Mouse (Mus musculus) cerebellum, adult 11-12 months (tissue): Measurements from ENCODE around the gene Inafm2.
A peak's percentile ranks its signal among the peaks of the same experiment; 100 is the strongest.

Experiments used
- DNase-seq: peaks from one replicate; pipeline ENCODE4 v3.0.0; 2022

The Inafm2 gene

DNA sequence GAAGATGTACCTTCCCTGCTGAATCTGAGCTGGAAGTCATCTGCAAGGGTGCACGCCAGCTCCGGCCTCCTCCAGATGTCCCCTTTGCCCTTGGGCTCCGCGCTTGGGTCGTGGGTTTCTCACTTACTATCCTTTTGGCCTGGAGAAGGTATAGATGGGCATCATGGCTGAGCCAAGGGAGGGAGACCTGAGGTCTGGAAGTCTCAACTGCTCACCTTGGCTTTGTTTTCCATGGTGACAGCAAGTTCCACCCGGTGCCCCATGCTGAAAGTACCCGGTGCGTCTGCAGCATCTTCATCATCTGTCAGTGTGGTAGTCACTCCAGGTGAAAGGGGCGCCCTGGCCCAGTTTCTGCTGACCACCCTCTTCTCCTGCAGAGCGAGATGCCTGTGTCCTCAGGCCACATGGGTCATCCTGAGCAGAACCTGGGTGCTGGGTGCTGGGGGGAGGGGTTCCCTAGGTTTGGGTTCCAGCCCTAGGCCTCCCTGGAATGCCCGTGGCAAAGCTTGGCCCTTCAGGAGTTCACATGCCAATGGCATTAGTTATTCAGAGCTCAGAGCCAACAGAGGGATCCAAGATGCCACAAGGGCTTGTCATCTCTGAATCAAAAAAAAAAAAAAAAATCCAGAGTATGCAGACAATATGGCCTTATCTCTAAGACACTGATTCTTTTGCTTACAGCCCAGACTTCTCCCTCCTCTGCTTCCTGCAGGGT lies 14.9 kb downstream of the Inafm2 start:
- peak; percentile 48 for DNase-seq

DNA sequence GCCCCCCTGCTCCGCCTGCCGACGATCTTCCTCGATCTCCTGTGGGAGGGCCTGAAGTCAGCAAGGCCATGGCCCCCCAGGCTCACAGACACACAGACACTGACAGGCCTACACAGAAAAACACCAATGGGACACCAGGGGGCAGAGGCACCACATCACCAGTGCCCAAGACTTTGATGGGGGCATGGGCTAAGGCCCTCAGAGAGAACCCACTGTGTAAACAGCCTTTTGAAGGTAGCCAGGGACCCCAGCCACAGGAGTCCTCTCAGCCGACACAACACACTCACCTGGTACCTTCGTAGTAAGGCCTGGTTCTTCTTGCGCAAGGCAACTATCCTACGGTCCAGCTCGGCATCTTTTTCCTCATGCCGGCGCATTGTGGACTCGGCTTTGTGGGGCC lies 15.8 kb downstream of the Inafm2 start:
- no peak for DNase-seq

- peak; percentile 92 for DNase-seq
Measured at GRCm38 (mm10) chr2:118761906-118762783, 16.6 kb downstream of the Inafm2 start, which contains the start of gene Ccdc9b. Gene Ccdc9b, minus strand, starts transcription at chr2:118762661.

DNA sequence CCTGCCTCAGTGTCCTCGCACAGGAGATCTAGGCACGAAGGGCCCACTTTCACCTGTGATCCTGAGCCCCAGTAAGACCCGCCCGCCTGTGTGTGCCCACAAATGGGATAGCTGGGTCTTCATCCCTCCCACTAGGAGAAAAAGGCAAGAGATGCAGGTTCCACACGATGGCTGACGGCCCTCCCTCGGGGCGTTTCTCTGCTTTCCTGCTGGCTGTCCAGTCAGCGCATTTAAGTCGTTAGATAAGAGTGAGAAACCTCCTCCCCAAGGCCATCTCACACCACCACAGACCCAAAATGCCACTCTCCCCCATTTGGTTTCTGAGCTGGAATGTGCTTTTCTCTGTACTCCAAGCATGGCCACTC lies 17.2 kb downstream of the Inafm2 start:
- DNase-seq = no peak

DNA sequence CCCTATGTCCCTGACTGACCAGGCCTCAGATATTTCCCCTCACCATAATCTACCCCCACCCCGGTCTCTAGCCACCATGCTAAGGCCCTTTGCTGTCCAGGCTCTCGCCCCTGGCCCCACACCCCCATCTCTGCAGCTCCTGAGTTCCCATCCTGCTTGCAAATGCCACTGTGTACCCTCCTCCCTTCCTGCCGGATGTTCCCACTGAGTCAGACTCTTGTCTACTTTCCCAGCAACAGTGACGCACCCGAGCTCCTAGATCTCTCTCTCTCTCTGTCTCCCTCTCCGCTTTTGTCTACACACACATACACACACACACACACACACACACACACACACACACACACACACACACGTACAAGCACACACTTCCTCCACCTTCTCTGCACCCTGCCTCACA lies 17.9 kb downstream of the Inafm2 start:
- no peak for DNase-seq

GRCm38 (mm10) chr2:118764094-118764831 lies 18.7 kb downstream of the Inafm2 start:
- peak; percentile 69 for DNase-seq

DNA sequence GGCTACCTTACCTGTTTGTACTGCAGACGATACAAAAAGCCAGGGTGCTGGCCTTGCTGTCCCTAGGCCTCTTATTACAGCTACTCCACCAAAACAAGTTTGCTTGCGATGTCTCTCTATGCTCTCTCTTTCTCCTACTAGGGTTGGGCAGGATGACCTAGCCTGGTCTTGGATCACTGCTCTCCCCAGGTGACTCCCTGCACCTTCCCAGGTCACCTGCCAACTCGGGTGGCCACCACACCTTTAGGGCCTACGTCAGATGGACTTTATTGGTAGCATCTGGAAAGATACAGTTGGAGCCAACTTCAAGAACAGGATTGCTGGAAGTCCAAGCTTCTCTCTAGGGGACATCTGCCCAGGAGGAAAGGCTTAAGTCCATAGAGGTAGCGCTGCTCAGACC lies 19.3 kb downstream of the Inafm2 start:
- DNase-seq = peak; percentile 59

DNA sequence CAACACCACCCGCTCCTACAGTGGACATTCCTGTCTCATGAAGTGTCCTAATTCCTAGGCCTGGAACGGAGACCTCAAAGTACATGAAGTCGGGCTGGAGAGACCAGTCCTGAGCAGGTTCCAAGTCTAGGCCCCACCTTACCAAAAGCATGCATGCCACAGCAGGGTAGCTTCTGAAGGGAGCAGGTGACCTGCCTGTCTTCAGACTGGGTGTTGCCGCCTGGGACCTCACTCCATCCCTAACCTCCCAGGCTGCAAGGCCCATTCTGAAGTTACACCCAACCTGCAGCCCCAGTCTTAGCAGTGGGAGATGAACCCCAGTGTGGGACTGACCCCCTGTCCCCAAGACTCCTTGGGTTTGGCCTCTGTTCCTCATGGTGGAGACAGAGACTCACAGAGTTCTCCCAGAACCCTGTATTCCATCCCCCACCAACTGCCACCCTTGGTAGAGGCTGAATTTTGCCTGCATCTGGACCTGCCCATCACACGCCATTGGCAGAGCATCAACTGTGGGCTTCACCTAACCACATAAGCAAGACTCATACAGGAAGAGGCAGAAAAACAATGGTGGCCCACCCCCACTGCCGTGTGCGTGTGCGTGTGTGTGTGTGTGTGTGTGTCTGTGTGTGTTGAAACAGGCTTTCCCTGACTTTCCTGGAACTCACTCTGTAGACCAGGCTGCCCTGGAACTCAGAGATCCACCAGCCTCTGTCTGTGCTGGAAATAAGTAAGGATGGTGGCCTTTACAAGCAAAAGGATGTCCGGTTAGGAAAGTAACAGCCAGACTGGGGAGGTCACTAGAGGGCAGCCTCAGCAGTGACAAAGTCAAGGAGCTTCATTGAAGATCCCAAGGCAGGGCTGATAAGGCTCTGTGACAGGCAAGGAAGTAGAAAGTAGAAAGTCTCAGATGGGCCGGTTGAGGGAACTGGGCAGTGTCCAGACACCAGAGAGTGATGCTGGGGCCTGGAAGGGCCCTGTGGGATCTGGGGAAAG lies 20.8 kb downstream of the Inafm2 start:
- DNase-seq = no peak

DNA sequence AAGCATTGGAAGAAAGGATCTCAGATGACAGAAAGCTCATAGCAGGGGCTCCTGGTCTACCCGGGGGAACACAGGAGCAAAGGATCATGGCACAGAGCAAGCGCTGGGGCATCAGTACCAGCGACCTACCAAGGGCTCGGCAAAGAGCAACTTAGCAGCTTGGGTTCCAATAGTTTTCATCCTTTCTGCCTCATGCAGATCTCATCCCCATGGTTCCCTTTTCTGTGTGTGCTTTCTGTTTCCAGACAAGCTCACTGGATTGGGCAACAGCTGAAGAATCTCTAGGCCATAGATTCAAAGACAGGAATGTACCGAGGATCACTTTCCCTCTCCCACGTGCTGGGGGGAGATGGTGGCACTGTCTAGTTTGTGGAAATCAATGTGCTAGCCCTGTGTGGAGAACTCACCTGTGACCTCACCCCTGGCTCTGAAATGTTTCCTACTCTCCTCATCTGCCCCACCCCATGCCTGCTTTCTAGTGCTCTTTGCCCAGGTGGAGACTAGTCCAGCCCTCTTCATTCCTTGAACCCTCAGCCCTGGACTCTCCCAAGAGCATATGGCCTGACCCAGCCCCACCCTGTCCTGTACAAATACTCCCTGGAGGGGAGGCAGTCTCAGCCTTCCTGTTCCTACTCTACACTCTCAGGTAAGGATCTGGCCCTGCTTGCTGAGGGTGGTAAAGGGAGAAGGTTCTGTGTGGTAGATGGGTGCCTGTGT lies 26.8 kb downstream of the Inafm2 start, which contains the start of gene Phgr1:
Gene Phgr1, plus strand, starts transcription at position 612 of the 717 bp plus-strand sequence.
- no peak for DNase-seq

- no peak for DNase-seq
Measured at GRCm38 (mm10) chr2:118774536-118774935, 29.0 kb downstream of the Inafm2 start.

GRCm38 (mm10) chr2:118775396-118775795 lies 29.8 kb downstream of the Inafm2 start:
- DNase-seq = peak; percentile 71

DNA sequence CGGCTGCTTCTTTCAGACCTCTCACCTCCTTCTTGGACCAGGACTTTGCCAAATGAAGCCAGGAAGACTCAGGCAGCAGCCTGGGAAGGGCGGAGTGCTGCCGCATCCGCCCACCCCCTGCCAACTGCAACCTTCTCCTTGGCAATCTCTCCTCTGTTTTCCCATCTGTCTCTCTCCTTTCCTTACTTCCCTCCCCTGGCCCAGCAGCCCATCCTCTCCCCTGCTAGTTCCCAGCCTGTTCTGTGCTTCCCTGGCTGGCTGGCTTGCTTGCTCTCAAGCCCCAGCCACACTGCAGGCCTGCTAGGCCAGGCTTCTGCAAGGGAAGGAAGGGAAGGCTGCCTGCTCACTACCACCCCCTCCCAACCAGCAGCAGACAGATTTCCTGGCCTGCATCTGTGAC lies 30.3 kb downstream of the Inafm2 start:
- DNase-seq = peak; percentile 89

GRCm38 (mm10) chr2:118776295-118776694 lies 30.7 kb downstream of the Inafm2 start:
- DNase-seq = peak; percentile 63

DNA sequence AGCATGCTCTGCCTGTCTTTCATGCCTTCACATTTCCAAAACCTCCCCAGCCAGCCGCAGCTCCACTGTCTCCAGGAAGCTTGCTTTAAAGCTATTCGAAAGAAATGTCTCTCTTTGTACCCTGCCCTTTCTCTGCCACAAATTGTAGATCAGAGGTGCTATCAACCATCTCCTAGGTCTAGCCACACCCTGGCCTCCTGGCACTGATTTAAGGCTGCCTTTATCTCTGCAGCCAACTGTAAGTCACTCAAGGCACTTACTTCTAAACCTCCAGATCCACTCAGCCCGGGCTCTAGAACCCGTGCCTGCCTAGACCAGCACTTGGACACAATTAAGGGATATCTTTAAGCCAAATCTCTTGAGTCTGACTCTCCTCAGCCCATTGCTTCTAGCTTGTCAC lies 32.9 kb downstream of the Inafm2 start:
- DNase-seq = peak; percentile 42

DNA sequence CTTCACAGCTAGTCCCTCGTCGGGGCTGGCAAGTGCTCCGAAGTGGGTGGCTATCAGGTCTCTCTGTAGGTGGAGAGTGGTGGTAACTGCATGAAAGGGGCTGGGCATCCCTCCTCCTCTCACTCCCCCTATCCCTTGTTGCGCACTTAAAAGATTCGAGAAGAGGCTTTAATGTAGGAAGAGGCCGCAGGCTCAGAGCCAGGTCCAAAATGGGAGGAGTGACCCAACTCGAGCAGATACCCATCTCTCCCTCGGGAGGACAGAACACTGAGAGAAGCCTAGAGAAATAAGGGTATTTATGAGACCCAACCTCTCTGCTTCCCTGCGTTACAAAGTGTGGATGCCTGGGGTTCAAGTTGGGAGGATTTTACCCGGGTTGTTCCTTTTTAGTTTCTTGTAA lies 33.5 kb downstream of the Inafm2 start:
- peak; percentile 68 for DNase-seq

DNA sequence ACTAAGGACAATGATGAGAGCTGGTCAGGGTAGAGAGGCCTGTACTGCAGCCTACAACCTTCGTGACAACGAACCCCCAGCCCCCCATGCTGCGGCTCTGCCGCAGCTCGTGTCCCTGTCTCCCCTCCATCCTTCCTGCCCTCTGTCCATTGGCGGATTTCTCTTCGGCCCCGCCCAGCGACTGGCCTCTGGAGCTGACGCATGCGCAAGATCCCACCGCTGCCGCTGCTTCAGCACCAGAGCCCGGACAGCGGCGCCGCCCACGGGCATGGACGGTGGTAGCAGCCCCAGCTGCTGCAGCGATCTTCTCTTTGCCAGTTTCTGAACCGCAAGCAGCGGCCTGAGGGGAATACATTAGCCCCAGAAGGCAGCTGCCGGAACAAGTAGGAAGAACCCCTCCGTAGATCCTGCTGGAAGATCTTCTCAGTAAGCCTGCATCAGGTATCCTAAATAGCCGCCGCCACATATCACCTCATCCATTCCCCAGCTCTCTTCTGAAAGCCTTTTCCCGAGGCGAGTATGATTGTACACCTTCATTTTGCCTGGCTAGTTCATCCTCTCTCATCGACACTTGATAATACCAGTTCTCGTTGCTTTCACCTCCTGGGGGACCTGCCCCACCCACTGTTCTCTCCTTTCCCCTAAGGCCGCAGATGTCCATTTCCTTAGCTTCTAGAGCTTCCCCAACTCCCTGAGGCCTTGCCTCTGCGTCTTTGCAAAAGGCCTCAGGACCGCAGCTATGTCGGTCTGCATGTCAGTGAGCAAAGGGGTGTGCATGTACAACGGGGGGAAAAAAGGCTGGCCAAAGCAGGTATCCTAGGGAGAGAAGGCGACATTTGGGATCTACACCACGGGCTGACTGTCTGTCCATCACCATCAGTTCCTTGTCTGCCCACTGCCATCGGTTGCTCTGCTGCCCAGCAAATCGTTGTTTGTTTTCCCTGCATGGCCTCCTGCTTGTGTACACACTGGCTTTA lies 34.2 kb downstream of the Inafm2 start, which contains the start of gene Disp2:
Gene Disp2, plus strand, starts transcription at position 216 of the 977 bp plus-strand sequence.
- DNase-seq = peak; percentile 96

GRCm38 (mm10) chr2:118781115-118781514 lies 35.6 kb downstream of the Inafm2 start:
- DNase-seq = peak; percentile 43

- peak; percentile 15 for DNase-seq
Measured at GRCm38 (mm10) chr2:118782303-118782702, 36.7 kb downstream of the Inafm2 start.

GRCm38 (mm10) chr2:118783093-118783492 lies 37.5 kb downstream of the Inafm2 start:
- DNase-seq = peak; percentile 12

DNA sequence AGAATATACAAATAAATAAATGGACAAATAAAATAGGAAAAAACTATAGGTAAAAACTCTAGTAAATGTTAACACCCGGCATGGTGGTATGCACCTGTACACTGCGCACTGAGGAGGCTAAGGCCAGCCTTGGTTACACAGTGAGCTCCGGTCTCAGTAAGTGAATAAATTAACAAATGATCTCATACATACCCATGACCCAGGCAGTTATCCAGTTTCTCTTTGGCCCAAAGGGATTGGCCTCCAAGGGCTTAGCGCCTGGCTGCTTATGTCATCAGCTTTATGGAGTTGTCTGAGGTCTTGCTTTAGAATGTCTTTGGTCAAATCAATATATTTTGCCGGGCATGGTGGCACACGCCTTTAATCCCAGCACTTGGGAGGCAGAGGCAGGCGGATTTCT lies 38.1 kb downstream of the Inafm2 start:
- DNase-seq = no peak
